Mouse (Mus musculus): ENCODE results near the gene Cds1. TPM values are rescaled to one million over a fixed set of nuclear protein-coding genes. Genes with fewer than 3 reads are reported as not detected.

Cds1 gene
- polyA plus RNA-seq, 1 experiment from 2014 or later: 8.4 TPM

GRCm38 (mm10) chr5:101819844-101820243 is 54.9 kb downstream of the Cds1 start:
- Histone ChIP-seq H3K27me3 (replicated peaks; ENCODE audit: control insufficient read depth, insufficient read depth, low read length) (peaks cover 2% of the 10 kb centered on the region; the same call in 1 of the 2 replicates), H3K4me1 (ENCODE audit: control insufficient read depth, insufficient read depth, low read depth, low read length) (no peaks in the 10 kb centered on the region), H3K4me3 (ENCODE audit: low read length) (no peak overlapping the region), H3K27ac (ENCODE audit: low read depth, low read length) (no peak overlapping the region), H3K36me3 (ENCODE audit: control insufficient read depth, insufficient read depth, low read length) (no peaks in the 10 kb centered on the region), H3K9ac (ENCODE audit: low read depth, low read length) (no peak overlapping the region), H3K9me3 (ENCODE audit: control insufficient read depth, low read length) (no peaks in the 10 kb centered on the region), H3K4me2 (ENCODE audit: low read length) (no peak overlapping the region)
- no peak for ATAC-seq
- 21% methylated on average over 7 of the region's 7 CpGs for WGBS

- ATAC-seq: no peak
- H3K36me3 ChIP-seq (ENCODE audit: control insufficient read depth, insufficient read depth, low read length): no peaks in the 10 kb centered on the region
- no peak overlapping the region for H3K4me2 ChIP-seq (ENCODE audit: low read length)
- no peak overlapping the region for H3K4me3 ChIP-seq (ENCODE audit: low read length)
- no peak overlapping the region for H3K27ac ChIP-seq (ENCODE audit: low read depth, low read length)
- H3K9ac ChIP-seq (ENCODE audit: low read depth, low read length): no peak overlapping the region
- no peaks in the 10 kb centered on the region for H3K9me3 ChIP-seq (ENCODE audit: control insufficient read depth, low read length)
- H3K27me3 ChIP-seq (replicated peaks; ENCODE audit: control insufficient read depth, insufficient read depth, low read length): peaks cover 2% of the 10 kb centered on the region; the same call in 1 of the 2 replicates
- 72% methylated on average over 8 of the region's 8 CpGs for WGBS
- no peaks in the 10 kb centered on the region; the same call in 1 of the 2 replicates for H3K4me1 ChIP-seq (ENCODE audit: control insufficient read depth, insufficient read depth, low read depth, low read length)
These were observed 56.1 kb downstream of the Cds1 start for GRCm38 (mm10) chr5:101821052-101821451.

- H3K27me3 ChIP-seq (replicated peaks; ENCODE audit: control insufficient read depth, insufficient read depth, low read length): peaks cover 2% of the 10 kb centered on the region; the same call in 1 of the 2 replicates
- no peak overlapping the region for H3K4me3 ChIP-seq (ENCODE audit: low read length)
- ATAC-seq: no peak
- no peak overlapping the region for H3K9ac ChIP-seq (ENCODE audit: low read depth, low read length)
- no peaks in the 10 kb centered on the region for H3K36me3 ChIP-seq (ENCODE audit: control insufficient read depth, insufficient read depth, low read length)
- no peak overlapping the region for H3K4me2 ChIP-seq (ENCODE audit: low read length)
- peaks cover 5% of the 10 kb centered on the region for H3K4me1 ChIP-seq (ENCODE audit: control insufficient read depth, insufficient read depth, low read depth, low read length)
- WGBS: 67% methylated on average over 17 of the region's 17 CpGs
- H3K9me3 ChIP-seq (ENCODE audit: control insufficient read depth, low read length): no peaks in the 10 kb centered on the region
- no peak overlapping the region for H3K27ac ChIP-seq (ENCODE audit: low read depth, low read length)
These were observed 56.8 kb downstream of the Cds1 start for GRCm38 (mm10) chr5:101821491-101822310.

- WGBS: 46% methylated on average over 6 of the region's 6 CpGs
- Histone ChIP-seq H3K9ac (ENCODE audit: low read depth, low read length) (no peak overlapping the region), H3K9me3 (ENCODE audit: control insufficient read depth, low read length) (no peaks in the 10 kb centered on the region), H3K36me3 (ENCODE audit: control insufficient read depth, insufficient read depth, low read length) (no peaks in the 10 kb centered on the region), H3K4me1 (ENCODE audit: control insufficient read depth, insufficient read depth, low read depth, low read length) (peaks cover 6% of the 10 kb centered on the region), H3K4me2 (ENCODE audit: low read length) (no peak overlapping the region), H3K27ac (ENCODE audit: low read depth, low read length) (no peak overlapping the region), H3K4me3 (ENCODE audit: low read length) (no peak overlapping the region), H3K27me3 (replicated peaks; ENCODE audit: control insufficient read depth, insufficient read depth, low read length) (peaks cover 2% of the 10 kb centered on the region; the same call in 1 of the 2 replicates)
- ATAC-seq: no peak
These were observed 57.4 kb downstream of the Cds1 start for GRCm38 (mm10) chr5:101822311-101822670.

- 21% methylated on average over 13 of the region's 13 CpGs for WGBS
- Histone ChIP-seq H3K27me3 (replicated peaks; ENCODE audit: control insufficient read depth, insufficient read depth, low read length) (peaks cover 2% of the 10 kb centered on the region; the same call in 1 of the 2 replicates), H3K27ac (ENCODE audit: low read depth, low read length) (no peak overlapping the region), H3K9ac (ENCODE audit: low read depth, low read length) (no peak overlapping the region), H3K4me3 (ENCODE audit: low read length) (no peak overlapping the region), H3K36me3 (ENCODE audit: control insufficient read depth, insufficient read depth, low read length) (no peaks in the 10 kb centered on the region), H3K4me1 (ENCODE audit: control insufficient read depth, insufficient read depth, low read depth, low read length) (peaks cover 6% of the 10 kb centered on the region), H3K4me2 (ENCODE audit: low read length) (no peak overlapping the region), H3K9me3 (ENCODE audit: control insufficient read depth, low read length) (no peaks in the 10 kb centered on the region)
- ATAC-seq: peak; percentile 18; the same call in 1 of the 2 replicates
These were observed 60.4 kb downstream of the Cds1 start for GRCm38 (mm10) chr5:101825111-101825911.

GRCm38 (mm10) chr5:101826531-101826970 is 61.6 kb downstream of the Cds1 start:
- Histone ChIP-seq H3K4me3 (ENCODE audit: low read length) (peak overlapping the region; percentile 13; the same call in 1 of the 2 replicates), H3K27me3 (replicated peaks; ENCODE audit: control insufficient read depth, insufficient read depth, low read length) (no peaks in the 10 kb centered on the region), H3K4me1 (ENCODE audit: control insufficient read depth, insufficient read depth, low read depth, low read length) (peaks cover 6% of the 10 kb centered on the region), H3K4me2 (ENCODE audit: low read length) (peak overlapping the region; percentile 50), H3K9me3 (ENCODE audit: control insufficient read depth, low read length) (no peaks in the 10 kb centered on the region), H3K27ac (ENCODE audit: low read depth, low read length) (no peak overlapping the region), H3K36me3 (ENCODE audit: control insufficient read depth, insufficient read depth, low read length) (0 out of 2 replicates have a peak, but pooled peaks cover 2% of the 10 kb centered on the region), H3K9ac (ENCODE audit: low read depth, low read length) (peak overlapping the region; percentile 48)
- peak; percentile 69 for ATAC-seq
- WGBS: 3% methylated on average over 15 of the region's 15 CpGs

GRCm38 (mm10) chr5:101827477-101827876 is 62.5 kb downstream of the Cds1 start:
- H3K9ac ChIP-seq (ENCODE audit: low read depth, low read length): no peak overlapping the region
- H3K36me3 ChIP-seq (ENCODE audit: control insufficient read depth, insufficient read depth, low read length): 0 out of 2 replicates have a peak, but pooled peaks cover 2% of the 10 kb centered on the region
- no peaks in the 10 kb centered on the region for H3K27me3 ChIP-seq (replicated peaks; ENCODE audit: control insufficient read depth, insufficient read depth, low read length)
- no peak for ATAC-seq
- no peak overlapping the region for H3K27ac ChIP-seq (ENCODE audit: low read depth, low read length)
- no peak overlapping the region for H3K4me3 ChIP-seq (ENCODE audit: low read length)
- no peak overlapping the region for H3K4me2 ChIP-seq (ENCODE audit: low read length)
- peaks cover 6% of the 10 kb centered on the region for H3K4me1 ChIP-seq (ENCODE audit: control insufficient read depth, insufficient read depth, low read depth, low read length)
- 40% methylated on average over 12 of the region's 12 CpGs for WGBS
- H3K9me3 ChIP-seq (ENCODE audit: control insufficient read depth, low read length): no peaks in the 10 kb centered on the region

- WGBS: 63% methylated on average over 3 of the region's 3 CpGs
- no peaks in the 10 kb centered on the region for H3K9me3 ChIP-seq (ENCODE audit: control insufficient read depth, low read length)
- H3K27ac ChIP-seq (ENCODE audit: low read depth, low read length): no peak overlapping the region
- no peaks in the 10 kb centered on the region for H3K27me3 ChIP-seq (replicated peaks; ENCODE audit: control insufficient read depth, insufficient read depth, low read length)
- no peak overlapping the region for H3K4me3 ChIP-seq (ENCODE audit: low read length)
- no peak overlapping the region for H3K4me2 ChIP-seq (ENCODE audit: low read length)
- H3K9ac ChIP-seq (ENCODE audit: low read depth, low read length): no peak overlapping the region
- 0 out of 2 replicates have a peak, but pooled peaks have one; percentile 26 for ATAC-seq
- H3K36me3 ChIP-seq (ENCODE audit: control insufficient read depth, insufficient read depth, low read length): peaks cover 9% of the 10 kb centered on the region; the same call in 1 of the 2 replicates
- peaks cover 6% of the 10 kb centered on the region for H3K4me1 ChIP-seq (ENCODE audit: control insufficient read depth, insufficient read depth, low read depth, low read length)
These were observed 64.0 kb downstream of the Cds1 start for GRCm38 (mm10) chr5:101828932-101829331.

GRCm38 (mm10) chr5:101830180-101830579 is 65.2 kb downstream of the Cds1 start:
- Histone ChIP-seq H3K4me3 (ENCODE audit: low read length) (no peak overlapping the region), H3K9me3 (ENCODE audit: control insufficient read depth, low read length) (no peaks in the 10 kb centered on the region), H3K4me2 (ENCODE audit: low read length) (no peak overlapping the region), H3K9ac (ENCODE audit: low read depth, low read length) (no peak overlapping the region), H3K4me1 (ENCODE audit: control insufficient read depth, insufficient read depth, low read depth, low read length) (peaks cover 6% of the 10 kb centered on the region), H3K27me3 (replicated peaks; ENCODE audit: control insufficient read depth, insufficient read depth, low read length) (no peaks in the 10 kb centered on the region), H3K36me3 (ENCODE audit: control insufficient read depth, insufficient read depth, low read length) (peaks cover 12% of the 10 kb centered on the region), H3K27ac (ENCODE audit: low read depth, low read length) (no peak overlapping the region)
- 83% methylated on average over 8 of the region's 8 CpGs for WGBS
- no peak for ATAC-seq
